Mouse (Mus musculus): ENCODE results near the gene Fbxo45.

DNA sequence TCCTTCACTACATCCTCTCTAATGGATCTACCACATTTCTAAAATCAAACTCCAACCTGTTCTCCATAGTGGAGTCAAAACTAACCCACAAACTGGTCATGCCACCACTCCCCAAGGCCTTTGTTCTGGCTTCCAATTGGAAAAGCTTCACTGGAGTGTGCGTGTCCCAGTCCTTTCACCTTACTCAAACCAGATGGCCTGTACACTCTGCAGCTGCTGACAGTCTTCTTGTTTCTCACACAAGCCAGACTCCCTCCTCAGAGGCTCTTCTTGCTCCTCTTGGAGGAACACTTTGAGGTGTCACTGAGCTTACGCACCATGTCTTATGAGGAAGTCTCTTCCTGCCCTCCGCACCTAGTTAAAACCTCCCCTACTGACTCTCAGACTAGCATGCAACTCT is 3.1 kb downstream of the Fbxo45 start:
- no peak for TF ChIP-seq CTCF (IDR thresholded peaks at IDR 0.05)
- TF ChIP-seq POLR2A (IDR thresholded peaks at IDR 0.05; ENCODE audit: insufficient read depth, low read depth, low read length), result no peak
